Mouse (Mus musculus): Measurements from ENCODE around the gene Snph. TPM values are rescaled to one million over a fixed set of nuclear protein-coding genes. Genes with fewer than 3 reads are reported as not detected.

Snph gene
- total RNA-seq (2023) = 1 to 10 TPM; 2.5 to 4.2 TPM

GRCm38 (mm10) chr2:151632159-151632814 lies at the start of gene Snph:
TSS of gene Snph (minus strand) at chr2:151632593.

GRCm38 (mm10) chr2:151668433-151668832 lies 36.0 kb upstream of the Snph start, which contains the start of gene Rad21l:
TSS of gene Rad21l (minus strand) at chr2:151668533.

GRCm38 (mm10) chr2:151571873-151572700 lies 60.3 kb downstream of the Snph start, which contains the start of gene Sdcbp2:
TSS of gene Sdcbp2 (plus strand) at chr2:151572622.

GRCm38 (mm10) chr2:151542323-151543062 lies 89.9 kb downstream of the Snph start, which contains the start of gene Fkbp1a:
TSS of gene Fkbp1a (plus strand) at chr2:151542483.

Other genes with a start within 250 kb of the Snph start
- not detected for gene 4921509C19Rik, start 156.4 kb downstream of the Snph start, total RNA-seq (2023)
- 10 to 100 TPM; 74.4 to 78.5 TPM for gene Nsfl1c, start 138.4 kb downstream of the Snph start, total RNA-seq (2023)
- gene Fkbp1a, start 90.1 kb downstream of the Snph start, total RNA-seq (2023) = 10 to 100 TPM; 72.1 to 77.0 TPM
- gene Sdcbp2, start 60.0 kb downstream of the Snph start, total RNA-seq (2023) = under 1 TPM; 0.47 to 0.76 TPM
- not detected for gene Rad21l, start 35.9 kb upstream of the Snph start, total RNA-seq (2023)
- gene Tmem74b, start 69.4 kb upstream of the Snph start, total RNA-seq (2023) = not detected
- gene Psmf1, start 111.6 kb upstream of the Snph start, total RNA-seq (2023) = 10 to 100 TPM; 22.4 to 22.6 TPM
- gene Rspo4, start 210.3 kb upstream of the Snph start, total RNA-seq (2023) = not detected